Mouse (Mus musculus): ENCODE measurements around the gene Dlx4.
A peak's percentile ranks its signal among the peaks of the same experiment; 100 is the strongest.

GRCm38 (mm10) chr11:95117030-95117429 lies 29.0 kb downstream of the Dlx4 start:
- TF ChIP-seq CTCF (conservative IDR thresholded peaks at IDR 0.05; ENCODE audit: insufficient read depth, insufficient read length, low read depth, low read length) (peak; percentile 99), POLR2A (IDR thresholded peaks at IDR 0.05; ENCODE audit: low read depth, low read length) (no peak)
